Mouse (Mus musculus) midbrain, embryonic 16.5 days (tissue): ENCODE measurements around the gene Phactr4. TPM values are rescaled to one million over a fixed set of nuclear protein-coding genes. Genes with fewer than 3 reads are reported as not detected.
A peak's percentile ranks its signal among the peaks of the same experiment; 100 is the strongest.

Experiments
- ATAC-seq: fragments of 200-750 bp; cut with Nextera tagmentation; 2 replicates; pipeline ENCODE4 v1.8.0; 2017; ENCODE audit warnings: moderate TSS enrichment
- H3K27ac ChIP-seq: fragments of 300-500 bp; sonication (generic); 2 replicates; pipeline ENCODE4 v1.5.1; 2014; ENCODE audit warnings: mild to moderate bottlenecking, low read length, mixed read lengths
- H3K27me3 ChIP-seq: fragments of 300-500 bp; sonication (generic); 2 replicates; pipeline ENCODE4 v1.6.1; 2014; ENCODE audit warnings: low read depth, low read length, mixed read lengths; ENCODE audit not compliant: control insufficient read depth, insufficient read depth
- H3K36me3 ChIP-seq: fragments of 300-500 bp; sonication (generic); 2 replicates; pipeline ENCODE4 v1.6.1; 2014; ENCODE audit warnings: mild to moderate bottlenecking, low read length, moderate library complexity, mixed read lengths; ENCODE audit not compliant: control insufficient read depth, insufficient read depth
- H3K4me1 ChIP-seq: fragments of 300-500 bp; sonication (generic); 2 replicates; pipeline ENCODE4 v1.6.1; 2014; ENCODE audit warnings: mild to moderate bottlenecking, low read length, mixed read lengths; ENCODE audit not compliant: control insufficient read depth, insufficient read depth
- H3K4me2 ChIP-seq: fragments of 300-500 bp; sonication (generic); 2 replicates; pipeline ENCODE4 v1.6.1; 2014; ENCODE audit warnings: mild to moderate bottlenecking, low read length, mixed read lengths
- H3K4me3 ChIP-seq: fragments of 300-500 bp; sonication (generic); 2 replicates; pipeline ENCODE4 v1.5.1; 2014; ENCODE audit warnings: low read depth, mild to moderate bottlenecking, low read length, moderate library complexity, mixed read lengths
- H3K9ac ChIP-seq: fragments of 300-500 bp; sonication (generic); 2 replicates; pipeline ENCODE4 v1.6.1; 2014; ENCODE audit warnings: low read depth, low read length, mixed read lengths
- H3K9me3 ChIP-seq: fragments of 300-500 bp; sonication (generic); replicated peaks from 2 replicates; pipeline ENCODE4 v1.6.1; 2014; ENCODE audit warnings: mild to moderate bottlenecking, low read length, mixed read lengths; ENCODE audit not compliant: control insufficient read depth, poor library complexity, severe bottlenecking
- WGBS: fragments of 180-500 bp; shearing (Covaris S2); extraction: QIAGEN DNeasy Blood & Tissue Kit; methylation state at CpG from one replicate; pipeline ENCODE4 v1.1.7; 2014; 5-methylcytosine and 5-hydroxymethylcytosine counted together
- polyA plus RNA-seq: library from polyadenylated mRNA; unstranded; fragments of >200 nt; fragmentation: Nextera tagmentation; extraction: Ambion mirVana; gene quantifications from 2 replicates; pipeline ENCODE4 v1.2.1, GENCODE M21; 2015

Gene Phactr4
- polyA plus RNA-seq, 1 experiment from 2014 or later, result 7.1 TPM

- peaks cover 26% of the 10 kb centered on the region for H3K36me3 ChIP-seq
- WGBS, result 89% methylated on average over 5 of the region's 5 CpGs
- H3K27me3 ChIP-seq, result no peaks in the 10 kb centered on the region
- no peak overlapping the region for H3K4me3 ChIP-seq
- H3K4me2 ChIP-seq, result no peak overlapping the region
- H3K9me3 ChIP-seq, result no peaks in the 10 kb centered on the region
- H3K4me1 ChIP-seq, result peaks cover 10% of the 10 kb centered on the region
- H3K9ac ChIP-seq, result no peak overlapping the region
- ATAC-seq, result no peak
- H3K27ac ChIP-seq, result no peak overlapping the region
Measured at GRCm38 (mm10) chr4:132312627-132313026, 109.7 kb downstream of the Phactr4 start.

- ATAC-seq, result no peak
- Histone ChIP-seq H3K27me3 (no peaks in the 10 kb centered on the region), H3K36me3 (peaks cover 23% of the 10 kb centered on the region), H3K9ac (no peak overlapping the region), H3K9me3 (no peaks in the 10 kb centered on the region), H3K4me2 (no peak overlapping the region), H3K27ac (no peak overlapping the region), H3K4me1 (peaks cover 10% of the 10 kb centered on the region), H3K4me3 (no peak overlapping the region)
- 55% methylated on average over 3 of the region's 3 CpGs for WGBS
Measured at GRCm38 (mm10) chr4:132311801-132312200, 110.5 kb downstream of the Phactr4 start.

GRCm38 (mm10) chr4:132311209-132311608 is 111.1 kb downstream of the Phactr4 start:
- Histone ChIP-seq H3K27ac (no peak overlapping the region), H3K4me1 (peaks cover 10% of the 10 kb centered on the region), H3K9ac (no peak overlapping the region), H3K4me2 (no peak overlapping the region), H3K4me3 (no peak overlapping the region), H3K9me3 (no peaks in the 10 kb centered on the region), H3K27me3 (no peaks in the 10 kb centered on the region), H3K36me3 (peaks cover 17% of the 10 kb centered on the region)
- 42% methylated on average over 1 of the region's 1 CpGs for WGBS
- no peak for ATAC-seq

GRCm38 (mm10) chr4:132309849-132310472 is 112.3 kb downstream of the Phactr4 start:
- Histone ChIP-seq H3K27me3 (no peaks in the 10 kb centered on the region), H3K9me3 (no peaks in the 10 kb centered on the region), H3K36me3 (peaks cover 13% of the 10 kb centered on the region), H3K4me2 (peak overlapping the region; percentile 75), H3K4me3 (peak overlapping the region; percentile 55), H3K9ac (peak overlapping the region; percentile 81), H3K27ac (peak overlapping the region; percentile 90), H3K4me1 (peaks cover 10% of the 10 kb centered on the region)
- WGBS, result 33% methylated on average over 10 of the region's 10 CpGs
- ATAC-seq, result peak; percentile 52; the same call in 1 of the 2 replicates

GRCm38 (mm10) chr4:132309140-132309848 is 113.0 kb downstream of the Phactr4 start:
- Histone ChIP-seq H3K9ac (peak overlapping the region; percentile 81), H3K4me3 (peak overlapping the region; percentile 55), H3K27me3 (no peaks in the 10 kb centered on the region), H3K9me3 (no peaks in the 10 kb centered on the region), H3K4me1 (peaks cover 10% of the 10 kb centered on the region), H3K27ac (peak overlapping the region; percentile 90), H3K36me3 (peaks cover 13% of the 10 kb centered on the region), H3K4me2 (peak overlapping the region; percentile 75)
- WGBS, result under 1% methylated on average over 15 of the region's 15 CpGs
- ATAC-seq, result peak; percentile 18; the same call in 1 of the 2 replicates

GRCm38 (mm10) chr4:132308437-132309139 is 113.7 kb downstream of the Phactr4 start:
- Histone ChIP-seq H3K9me3 (no peaks in the 10 kb centered on the region), H3K27me3 (no peaks in the 10 kb centered on the region), H3K4me3 (peak overlapping the region; percentile 55), H3K36me3 (peaks cover 11% of the 10 kb centered on the region), H3K4me1 (peaks cover 10% of the 10 kb centered on the region), H3K9ac (peak overlapping the region; percentile 81), H3K4me2 (peak overlapping the region; percentile 75), H3K27ac (peak overlapping the region; percentile 90)
- peak; percentile 95 for ATAC-seq
- WGBS, result under 1% methylated on average over 41 of the region's 41 CpGs

- Histone ChIP-seq H3K9ac (no peak overlapping the region), H3K4me1 (peaks cover 13% of the 10 kb centered on the region), H3K27ac (no peak overlapping the region), H3K27me3 (no peaks in the 10 kb centered on the region), H3K9me3 (no peaks in the 10 kb centered on the region), H3K4me3 (no peak overlapping the region), H3K36me3 (peaks cover 6% of the 10 kb centered on the region), H3K4me2 (no peak overlapping the region)
- no peak for ATAC-seq
- 85% methylated on average over 6 of the region's 6 CpGs for WGBS
Measured at GRCm38 (mm10) chr4:132306004-132306403, 116.3 kb downstream of the Phactr4 start.
